Mouse (Mus musculus): ENCODE results near the gene Carmil1. TPM values are rescaled to one million over a fixed set of nuclear protein-coding genes. Genes with fewer than 3 reads are reported as not detected.
A peak's percentile ranks its signal among the peaks of the same experiment; 100 is the strongest.

The Carmil1 gene
- total RNA-seq, 2 experiments from 2014 or later = 49.3 to 52.8 TPM

GRCm38 (mm10) chr13:24050330-24050729 lies 230.3 kb downstream of the Carmil1 start:
- DNase-seq (ENCODE audit: low spot score in 2 of 2) = no peak

GRCm38 (mm10) chr13:24049267-24050034 lies 231.1 kb downstream of the Carmil1 start:
- peak; percentile 57 to 86 for DNase-seq (ENCODE audit: low spot score in 2 of 2)

- DNase-seq (ENCODE audit: low spot score in 2 of 2) = no peak
Measured at GRCm38 (mm10) chr13:24048611-24049010, 232.0 kb downstream of the Carmil1 start.

GRCm38 (mm10) chr13:24045271-24045670 lies 235.3 kb downstream of the Carmil1 start:
- DNase-seq (ENCODE audit: low spot score in 2 of 2) = no peak

- no peak for DNase-seq (ENCODE audit: low spot score in 2 of 2)
Measured at GRCm38 (mm10) chr13:24040221-24040620, 240.4 kb downstream of the Carmil1 start.

- peak in 1 of 2 experiments; percentile 16 for DNase-seq (ENCODE audit: low spot score in 2 of 2)
Measured at GRCm38 (mm10) chr13:24037502-24037901, 243.1 kb downstream of the Carmil1 start.

- no peak for DNase-seq (ENCODE audit: low spot score in 2 of 2)
Measured at GRCm38 (mm10) chr13:24036150-24036549, 244.4 kb downstream of the Carmil1 start.

- peak in 1 of 2 experiments; percentile 66 for DNase-seq (ENCODE audit: low spot score in 2 of 2)
Measured at GRCm38 (mm10) chr13:24027191-24028170, 253.1 kb downstream of the Carmil1 start.

- DNase-seq (ENCODE audit: low spot score in 2 of 2) = no peak
Measured at GRCm38 (mm10) chr13:24018515-24018914, 262.1 kb downstream of the Carmil1 start.

- no peak for DNase-seq (ENCODE audit: low spot score in 2 of 2)
Measured at GRCm38 (mm10) chr13:24005528-24005927, 275.1 kb downstream of the Carmil1 start.

GRCm38 (mm10) chr13:24001797-24002196 lies 278.8 kb downstream of the Carmil1 start:
- DNase-seq (ENCODE audit: low spot score in 2 of 2) = no peak

- no peak for DNase-seq (ENCODE audit: low spot score in 2 of 2)
Measured at GRCm38 (mm10) chr13:24001081-24001480, 279.5 kb downstream of the Carmil1 start.

GRCm38 (mm10) chr13:23998826-23999225 lies 281.8 kb downstream of the Carmil1 start:
- DNase-seq (ENCODE audit: low spot score in 2 of 2) = no peak

- no peak for DNase-seq (ENCODE audit: low spot score in 2 of 2)
Measured at GRCm38 (mm10) chr13:23994756-23995155, 285.8 kb downstream of the Carmil1 start.

- no peak for DNase-seq (ENCODE audit: low spot score in 2 of 2)
Measured at GRCm38 (mm10) chr13:23994024-23994423, 286.6 kb downstream of the Carmil1 start.

- peak; percentile 12 to 20 for DNase-seq (ENCODE audit: low spot score in 2 of 2)
Measured at GRCm38 (mm10) chr13:23990928-23991327, 289.7 kb downstream of the Carmil1 start, which contains the start of gene Scgn. Gene Scgn (minus strand): TSS chr13:23991214.

GRCm38 (mm10) chr13:23990451-23990850 lies 290.1 kb downstream of the Carmil1 start:
- DNase-seq (ENCODE audit: low spot score in 2 of 2) = no peak

GRCm38 (mm10) chr13:23985130-23985529 lies 295.5 kb downstream of the Carmil1 start:
- no peak for DNase-seq (ENCODE audit: low spot score in 2 of 2)

- DNase-seq (ENCODE audit: low spot score in 2 of 2) = no peak
Measured at GRCm38 (mm10) chr13:23972271-23972670, 308.3 kb downstream of the Carmil1 start.

- DNase-seq (ENCODE audit: low spot score in 2 of 2) = no peak
Measured at GRCm38 (mm10) chr13:23971870-23972269, 308.7 kb downstream of the Carmil1 start.

- no peak for DNase-seq (ENCODE audit: low spot score in 2 of 2)
Measured at GRCm38 (mm10) chr13:23964909-23965308, 315.7 kb downstream of the Carmil1 start.

Measured in layer of hippocampus, postnatal 14 days (tissue).